Mouse (Mus musculus) left cerebral cortex, postnatal 14 days (tissue): ENCODE results near the gene 1700021F05Rik. TPM values are rescaled to one million over a fixed set of nuclear protein-coding genes. Genes with fewer than 3 reads are reported as not detected.

Source experiments
- DNase-seq, 2 experiments: peaks; one replicate each; pipeline ENCODE4 v3.0.0; 2021 to 2022; ENCODE audit warnings: low spot score in 2 of 2, mixed read lengths in 1 of 2
- intact Hi-C: fragments of 180-260 bp; cut with DNase I; formaldehyde crosslinking; loops from one replicate; pipeline ENCODE4 v1.15.1; 2025
- long read RNA-seq, 2 experiments: library from polyadenylated mRNA; stranded (forward); transcript quantifications; one replicate each; pipeline ENCODE4 v2.0.0; 2021
- total RNA-seq, 2 experiments: library from RNA; stranded (reverse); gene quantifications; 2 replicates each; pipeline ENCODE4 v1.2.3; 2021

1700021F05Rik gene
- total RNA-seq, result 10 to 100 TPM; 44.3 to 45.1 TPM
- long read RNA-seq, experiment 1, transcript 1700021F05Rik-202 (4 exons, 860 nt), result major isoform, 44 of 56 reads
- long read RNA-seq, experiment 1, partial matches to known transcripts, result 10 of 56 reads
- long read RNA-seq, experiment 1, other reads (novel, unspliced or antisense), result 2 of 56 reads
- long read RNA-seq, experiment 2, transcript 1700021F05Rik-202 (4 exons, 860 nt), result major isoform, 23 of 37 reads
- long read RNA-seq, experiment 2, partial matches to known transcripts, result 10 of 37 reads
- long read RNA-seq, experiment 2, other reads (novel, unspliced or antisense), result 4 of 37 reads

DNA sequence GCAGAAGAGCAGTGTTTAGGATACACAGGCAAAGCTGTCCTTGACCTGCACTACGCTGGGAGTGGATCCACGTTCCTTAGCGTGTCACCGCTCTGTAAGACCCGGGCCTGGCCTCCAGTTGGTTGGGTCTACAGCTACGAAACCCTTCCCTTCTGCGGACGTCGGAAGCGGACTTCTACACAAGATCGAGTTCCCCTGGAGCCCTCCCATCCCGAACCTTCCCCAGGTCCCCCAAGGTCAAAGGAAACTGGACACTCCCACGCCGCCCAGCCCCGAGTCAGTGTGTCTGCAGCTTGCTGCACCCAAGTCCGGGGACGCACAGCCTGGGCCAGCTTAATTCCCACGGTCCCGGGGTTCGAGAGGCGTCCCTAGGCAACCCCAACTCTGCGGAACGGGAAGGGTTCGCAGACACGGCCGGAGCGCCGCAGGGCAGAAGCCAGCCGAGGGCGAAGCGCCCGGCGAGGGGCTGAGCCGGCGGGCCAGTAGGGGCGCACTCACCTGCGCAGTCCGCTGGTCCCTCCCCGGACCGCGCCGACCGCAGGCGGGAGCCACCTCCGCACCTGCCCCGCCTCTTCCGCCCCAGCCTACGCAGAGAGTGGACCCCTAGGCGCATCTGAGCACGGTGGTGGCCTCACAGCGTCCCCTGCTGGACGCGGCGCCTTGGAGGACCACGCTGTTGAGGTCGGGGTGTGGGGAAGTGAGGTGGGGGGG, at the start of gene 1700021F05Rik:
1700021F05Rik (minus strand) TSS at position 553 of the 711 bp plus-strand sequence.
- DNase-seq, result peak; percentile 95
- intact Hi-C loops, result loop anchor here (2.0 kb wide), 1 partner anchor 60 kb away; no protein-coding TSS in a partner anchor

DNA sequence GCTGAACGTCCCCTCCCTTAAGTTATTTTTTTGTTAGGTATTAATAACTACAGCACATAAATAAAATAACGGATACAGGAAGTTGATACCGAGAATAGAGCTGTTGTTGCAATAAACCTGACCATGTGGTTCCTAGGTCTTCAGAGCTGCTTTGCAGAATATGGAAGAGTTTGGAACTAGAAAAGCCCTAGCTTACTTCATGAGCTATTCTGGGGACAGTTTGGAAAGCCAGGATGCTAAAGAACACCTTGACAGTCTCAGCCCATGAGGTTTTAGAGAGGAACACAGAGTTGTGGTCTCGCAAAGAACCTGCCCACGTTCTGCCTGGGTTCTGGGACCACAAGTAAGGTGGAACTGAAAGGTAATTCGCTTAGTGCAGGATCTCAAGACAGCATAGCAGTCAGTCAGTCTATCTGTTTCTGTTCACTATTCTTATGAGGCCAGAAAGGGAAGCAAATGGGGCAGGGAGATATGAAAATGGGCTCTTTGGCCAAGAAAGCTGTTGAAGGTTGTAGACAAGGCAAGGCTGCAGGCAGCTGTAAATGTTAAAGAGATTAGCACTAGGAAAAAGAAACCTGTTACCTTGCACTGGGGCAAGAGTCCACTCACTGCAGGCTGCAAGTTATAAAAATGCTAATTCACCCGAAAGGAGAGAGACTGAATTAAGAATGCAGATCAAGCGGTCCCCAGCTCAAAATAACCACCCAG, 47.8 kb upstream of the 1700021F05Rik start:
- no peak for DNase-seq
- intact Hi-C loops, result no loop called here

DNA sequence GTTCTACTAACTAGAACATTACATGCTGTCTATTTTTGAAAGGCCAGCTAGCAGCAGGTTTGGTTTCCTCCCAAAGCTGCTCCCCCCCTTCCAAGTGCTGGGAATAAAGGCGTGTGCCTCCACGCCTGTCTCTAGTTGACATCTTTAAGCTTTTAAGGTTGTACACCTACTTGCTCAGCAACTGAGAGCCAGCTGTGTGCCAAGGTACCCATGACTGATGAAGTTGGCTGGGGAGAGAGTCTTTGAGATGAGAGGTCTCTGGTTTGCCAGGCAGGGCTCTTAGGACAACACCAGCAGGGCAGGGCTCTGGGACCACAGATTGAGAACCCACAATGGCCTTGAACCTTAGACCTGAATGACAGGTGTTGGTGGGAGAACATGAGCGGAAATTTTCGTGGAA, 43.7 kb upstream of the 1700021F05Rik start:
- DNase-seq, result no peak
- intact Hi-C loops, result no loop called here

DNA sequence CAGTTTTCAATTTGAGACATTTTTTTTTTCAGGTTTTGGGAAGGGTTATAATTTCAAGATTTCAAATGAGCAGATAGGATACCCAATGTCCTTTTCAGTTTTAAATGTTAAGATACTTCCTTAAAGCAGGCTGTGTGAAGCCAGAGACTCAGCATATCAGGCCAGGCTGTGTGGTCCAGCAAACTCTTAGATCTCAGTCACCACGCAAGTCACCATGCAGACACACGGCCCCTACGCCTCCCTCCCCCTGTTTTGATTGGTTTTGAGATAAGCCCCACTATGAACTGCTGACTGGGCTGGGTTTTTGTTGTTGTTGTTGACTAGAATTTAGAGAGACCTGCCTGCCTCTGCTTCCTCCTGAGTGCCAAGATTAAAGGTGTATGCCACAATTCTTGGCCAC, 40.5 kb upstream of the 1700021F05Rik start:
- intact Hi-C loops, result no loop called here
- no peak for DNase-seq

DNA sequence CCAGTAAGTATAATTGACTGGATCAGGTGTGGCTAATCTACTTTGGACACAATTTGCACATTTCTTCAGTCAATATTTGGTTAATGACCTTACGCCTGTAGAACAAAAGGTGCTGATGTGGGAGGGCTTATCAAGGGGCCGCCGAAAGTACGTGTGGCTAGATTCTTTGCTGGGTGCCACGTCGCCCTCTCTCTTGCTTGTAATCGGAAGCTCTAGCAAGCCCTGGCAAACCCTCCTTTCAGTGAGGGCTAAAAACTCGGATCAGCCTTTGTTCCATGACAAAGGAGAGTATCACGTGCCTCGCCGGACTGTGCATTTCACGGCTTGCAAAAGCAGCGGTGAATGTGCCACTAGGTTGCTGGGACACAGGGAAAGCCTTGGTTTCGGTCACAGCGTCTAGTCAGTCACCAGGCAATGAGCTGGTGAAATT, 39.9 kb upstream of the 1700021F05Rik start:
- intact Hi-C loops, result no loop called here
- peak in 1 of 2 experiments; percentile 16 for DNase-seq

DNA sequence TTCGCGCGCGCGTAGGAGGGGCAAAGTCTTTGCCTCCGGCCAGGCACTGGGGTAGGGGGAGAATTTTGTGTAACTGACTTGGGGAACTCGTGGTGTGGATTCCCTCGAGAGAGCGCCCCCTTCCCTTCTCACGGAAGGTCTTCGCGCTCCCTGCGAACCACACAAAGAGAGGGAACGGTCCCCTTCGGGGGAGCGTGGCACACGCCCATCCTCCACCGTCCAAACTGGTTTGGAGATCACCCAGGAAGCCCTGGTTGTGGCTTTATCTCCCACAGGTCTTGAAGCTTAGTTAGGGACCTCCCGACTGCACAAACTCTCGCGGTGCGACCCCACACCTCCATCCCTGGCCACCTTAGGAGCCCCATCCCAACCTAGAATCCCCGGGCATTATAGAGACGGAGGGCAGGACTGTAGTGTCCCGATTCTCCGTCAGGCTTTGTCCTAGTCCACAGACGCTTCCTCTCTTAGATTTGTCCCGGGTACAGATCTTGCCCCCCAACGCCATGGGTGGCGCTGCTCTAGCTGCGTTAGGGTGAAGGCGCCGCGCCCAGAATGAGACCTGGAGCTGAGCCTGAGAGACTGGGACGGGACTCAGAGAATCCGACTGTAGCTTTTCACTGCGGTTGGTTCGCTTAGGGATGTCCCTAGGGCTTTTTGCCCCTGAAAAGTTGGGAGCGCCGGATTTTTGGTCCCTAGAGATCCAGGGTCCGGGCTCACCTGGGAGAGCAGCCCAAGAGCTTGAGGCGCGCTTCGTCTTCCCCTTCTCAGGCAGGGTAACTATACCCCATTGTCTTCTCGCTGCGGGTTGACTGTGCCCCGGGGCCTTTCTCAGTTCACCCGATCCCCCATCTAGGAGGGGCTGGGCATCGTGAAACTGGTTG, 38.8 kb upstream of the 1700021F05Rik start:
- intact Hi-C loops, result loop anchor here (5.0 to 10.0 kb wide), 2 partner anchors 323 to 655 kb away; partner anchors contain the start of genes Qrsl1 and Rtn4ip1
- DNase-seq, result peak in 1 of 2 experiments; percentile 31

DNA sequence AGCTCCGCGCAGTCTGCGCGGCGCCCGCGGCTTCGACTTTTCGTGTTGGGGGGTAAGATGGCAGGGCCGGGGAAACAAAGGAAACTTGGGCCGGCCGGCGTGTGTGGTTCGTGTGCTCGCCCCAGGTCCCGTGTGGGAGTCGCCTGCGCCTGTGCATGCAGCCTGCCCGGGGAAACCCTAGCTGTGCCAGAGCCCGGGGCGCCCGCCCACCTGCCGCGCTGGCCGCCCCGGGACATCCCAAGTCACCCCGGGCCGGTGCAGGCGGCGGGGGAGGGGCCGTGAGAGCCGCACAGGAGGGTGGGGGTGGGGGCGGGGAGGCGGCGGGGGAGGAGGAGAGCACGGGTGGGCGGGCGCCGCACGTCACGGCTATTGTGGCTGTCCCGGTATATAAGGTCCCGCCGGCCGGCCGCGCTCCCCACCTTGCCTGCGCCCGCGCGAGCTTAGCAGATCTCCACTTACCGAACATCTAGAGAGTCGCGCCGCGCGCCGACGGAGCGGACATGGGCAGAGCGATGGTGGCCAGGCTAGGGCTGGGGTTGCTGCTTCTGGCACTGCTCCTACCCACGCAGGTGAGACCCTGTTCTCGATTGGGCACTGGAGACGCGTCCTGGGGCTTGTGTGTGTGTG, 38.1 kb upstream of the 1700021F05Rik start:
- DNase-seq, result peak in 1 of 2 experiments; percentile 34
- intact Hi-C loops, result loop anchor here (5.0 to 10.0 kb wide), 2 partner anchors 323 to 656 kb away; partner anchors contain the start of genes Qrsl1 and Rtn4ip1

DNA sequence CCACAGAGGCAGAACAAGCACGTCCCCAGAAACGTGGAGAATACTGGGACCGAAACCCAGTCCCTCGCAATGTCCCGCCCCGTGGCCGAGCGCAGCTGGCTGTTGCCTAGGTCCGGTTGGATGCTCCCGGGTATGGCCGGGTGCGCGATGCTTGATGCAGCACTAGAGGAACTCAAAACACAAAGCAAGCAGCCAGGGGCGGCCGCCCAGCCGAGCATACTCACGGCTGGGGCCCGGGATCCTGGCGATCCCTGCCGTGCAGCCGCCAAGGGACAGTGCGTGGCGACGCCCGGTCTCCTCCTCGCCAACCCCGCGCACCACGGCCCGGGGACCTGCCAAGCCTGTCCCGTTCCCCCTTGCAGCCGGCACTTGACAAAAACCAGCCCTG, 37.6 kb upstream of the 1700021F05Rik start:
- peak in 1 of 2 experiments; percentile 10 for DNase-seq
- intact Hi-C loops, result loop anchor here (5.0 to 10.0 kb wide), 2 partner anchors 324 to 656 kb away; partner anchors contain the start of genes Qrsl1 and Rtn4ip1

DNA sequence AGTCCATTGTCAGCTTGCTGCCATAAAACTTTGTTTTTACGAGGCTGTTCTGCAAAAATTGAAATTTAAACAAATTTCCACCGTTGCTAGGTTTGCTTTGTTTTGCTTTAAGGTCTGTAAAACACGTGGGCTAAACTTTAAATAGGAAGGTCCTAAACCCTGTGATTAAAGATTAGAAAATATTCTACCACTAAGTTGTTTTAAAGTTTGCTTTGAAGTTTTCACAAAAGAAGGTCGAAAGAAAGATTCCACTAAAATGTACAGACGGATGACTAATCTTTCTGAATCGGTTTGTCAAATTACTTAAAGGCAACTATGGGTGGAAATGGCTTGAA, 37.2 kb upstream of the 1700021F05Rik start, which contains the start of gene Cd24a:
Cd24a (plus strand) TSS at position 288 of the 335 bp plus-strand sequence.
- intact Hi-C loops, result loop anchor here (5.0 to 10.0 kb wide), 2 partner anchors 324 to 657 kb away; partner anchors contain the start of genes Qrsl1 and Rtn4ip1
- DNase-seq, result no peak

DNA sequence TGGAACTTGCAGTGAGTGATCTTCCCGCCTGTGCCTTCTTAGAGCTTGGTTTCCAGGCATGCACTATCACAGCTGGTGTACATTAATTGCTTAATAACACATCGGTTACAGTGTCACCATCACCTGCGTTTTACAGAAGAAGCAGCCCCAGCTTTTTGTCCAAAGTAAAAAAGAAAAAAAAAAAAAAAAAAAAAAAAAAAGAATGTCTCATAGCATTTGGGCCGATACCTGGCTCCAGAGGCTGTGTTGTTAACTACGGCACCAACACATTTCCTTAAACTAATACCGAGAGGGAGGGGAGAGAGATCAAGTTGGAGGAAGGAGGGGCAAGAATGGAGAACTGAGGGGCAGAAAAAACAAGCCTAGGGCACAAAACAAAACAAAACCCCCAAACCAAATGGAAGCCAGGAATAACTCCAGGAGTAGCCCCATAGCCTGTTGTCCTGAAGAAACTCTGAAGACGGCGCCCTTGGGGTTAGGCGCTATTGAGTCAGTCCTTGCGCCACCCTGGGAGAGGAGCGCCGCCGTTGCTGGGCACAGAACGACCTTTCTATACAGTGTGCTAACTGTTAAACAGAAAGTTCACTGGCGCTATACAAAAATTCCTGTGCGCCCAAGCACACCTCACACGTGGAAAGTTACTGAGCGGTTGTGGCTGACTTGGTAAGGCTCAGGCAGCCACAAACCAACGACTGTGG, 36.7 kb upstream of the 1700021F05Rik start:
- no peak for DNase-seq
- intact Hi-C loops, result loop anchor here (5.0 to 10.0 kb wide), 2 partner anchors 325 to 657 kb away; partner anchors contain the start of genes Qrsl1 and Rtn4ip1

DNA sequence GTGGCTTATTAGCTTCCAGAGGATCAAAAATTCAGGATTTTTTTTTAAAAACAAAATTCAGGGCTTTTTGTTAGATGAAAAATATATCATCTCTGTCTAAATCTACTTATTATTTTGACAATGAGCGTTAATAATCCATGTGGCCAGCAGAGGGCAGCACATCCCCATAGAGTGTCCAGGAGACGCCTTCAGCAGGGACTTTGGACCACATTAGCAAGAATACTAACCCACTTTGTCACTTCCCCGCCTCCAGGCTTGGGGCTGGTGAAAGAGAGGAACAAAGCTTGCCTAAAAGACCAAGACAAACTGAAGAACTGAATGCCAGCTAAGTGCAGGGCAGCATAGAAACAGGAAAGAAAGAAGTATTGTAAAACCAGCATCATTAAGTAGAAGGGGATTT, 34.2 kb upstream of the 1700021F05Rik start:
- DNase-seq, result peak; percentile 81 to 90
- intact Hi-C loops, result loop anchor here (1.0 to 10.0 kb wide), 3 partner anchors 327 to 660 kb away; partner anchors contain the start of genes Qrsl1 and Rtn4ip1

DNA sequence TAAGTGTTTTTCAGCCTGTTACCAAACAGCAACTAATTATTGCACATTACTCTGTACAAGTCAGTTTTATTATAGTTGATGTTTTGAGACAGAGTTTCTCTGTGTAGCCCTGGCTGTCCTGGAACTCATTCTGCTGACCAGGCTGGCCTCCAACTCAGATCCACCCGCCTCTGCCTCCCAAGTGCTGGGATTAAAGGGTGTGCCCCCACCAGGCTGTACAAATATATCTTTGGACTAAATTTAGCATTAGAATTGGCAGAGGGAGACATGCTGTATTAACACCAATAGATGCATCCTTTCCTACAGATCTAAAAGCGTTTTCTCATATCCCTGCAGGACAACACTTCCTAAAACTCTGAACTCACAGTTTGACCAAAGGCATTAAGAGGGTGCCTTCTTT, 33.6 kb upstream of the 1700021F05Rik start:
- intact Hi-C loops, result loop anchor here (10.0 kb wide), 1 partner anchor 660 kb away; no protein-coding TSS in a partner anchor

DNA sequence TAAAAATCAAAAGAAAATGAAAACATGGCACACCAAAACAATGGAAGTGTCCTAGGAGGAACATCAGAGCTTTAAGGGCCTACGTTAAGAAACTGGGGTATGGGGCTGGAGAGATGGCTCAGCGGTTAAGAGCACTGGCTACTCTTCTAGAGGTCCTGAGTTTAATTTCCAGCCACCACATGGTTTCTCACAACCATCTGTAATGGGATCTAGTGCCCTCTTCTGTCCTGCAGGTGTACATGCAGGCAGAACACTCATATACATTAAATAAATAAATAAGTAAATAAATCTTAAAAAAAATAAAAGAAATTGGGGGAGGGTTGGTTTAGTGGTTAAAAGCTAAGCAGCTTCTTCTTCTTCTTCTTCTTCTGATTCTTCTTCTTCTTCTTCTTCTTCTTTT, 20.5 kb upstream of the 1700021F05Rik start:
- DNase-seq, result no peak
- intact Hi-C loops, result no loop called here

More for the DNA sequence above, 33.6 kb upstream of the 1700021F05Rik start:
- no peak for DNase-seq

DNA sequence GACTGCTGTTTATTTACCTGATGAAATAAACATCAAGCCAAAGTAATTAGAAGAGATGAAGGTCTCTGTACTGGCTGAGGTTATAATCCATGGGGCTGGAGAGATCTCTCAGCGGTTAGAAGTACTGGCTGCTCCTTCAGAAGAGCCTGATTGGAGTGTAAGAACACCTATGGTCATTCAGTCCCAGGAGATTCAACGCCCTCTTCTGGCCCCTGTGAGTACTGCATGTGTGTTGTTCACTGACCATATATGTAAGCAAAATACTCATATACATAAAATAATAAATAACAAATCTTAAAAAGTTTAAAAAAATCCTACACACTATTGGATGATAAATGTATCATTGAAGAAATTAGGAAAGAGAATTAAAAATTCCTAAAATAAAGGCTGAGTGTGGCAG, 20.0 kb upstream of the 1700021F05Rik start:
- DNase-seq, result no peak
- intact Hi-C loops, result no loop called here

DNA sequence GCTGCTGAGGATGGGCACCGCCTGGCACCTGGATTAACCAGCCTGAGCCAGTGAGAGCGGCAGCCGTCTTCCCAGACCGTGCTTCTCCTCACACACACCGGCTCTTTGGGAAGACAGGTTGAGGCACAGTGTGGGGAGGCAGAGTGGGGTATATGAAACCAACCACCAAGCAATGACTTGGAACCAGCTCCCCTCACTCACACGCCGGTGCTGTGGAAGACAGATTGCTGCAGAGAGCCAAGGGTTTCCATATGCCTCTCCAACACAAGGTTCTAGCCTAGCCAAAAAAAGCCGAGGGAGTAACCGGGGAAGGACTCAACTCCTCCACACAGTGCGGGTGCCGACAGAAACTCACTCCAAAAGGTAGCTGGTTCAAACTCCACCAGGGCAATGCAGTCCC, 18.5 kb upstream of the 1700021F05Rik start:
- DNase-seq, result no peak
- intact Hi-C loops, result no loop called here

DNA sequence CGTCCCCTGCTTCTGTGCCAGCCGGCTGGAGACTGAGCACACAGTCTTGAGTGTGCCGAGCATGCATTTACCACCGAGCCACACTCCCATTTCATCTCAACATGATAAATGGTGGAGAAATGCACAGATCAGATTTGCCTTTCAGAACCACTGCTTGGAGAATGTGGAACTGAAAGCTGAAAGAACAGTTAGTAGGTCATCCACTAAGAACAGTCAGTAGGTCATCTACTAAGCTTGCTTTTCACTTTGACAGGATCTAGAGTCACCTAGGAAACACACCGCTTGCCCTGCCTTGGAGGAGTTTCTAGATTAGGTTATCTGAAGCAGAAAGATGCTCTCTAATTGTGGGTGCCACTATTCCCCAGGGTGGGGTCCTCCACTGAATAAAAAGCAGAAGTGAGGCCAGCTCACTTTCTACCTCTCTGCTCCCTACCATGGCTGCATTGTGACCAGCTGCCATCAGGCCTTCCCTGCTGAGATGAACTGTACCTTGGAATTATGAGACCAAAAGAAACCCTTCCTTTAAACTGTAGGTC, 16.9 kb upstream of the 1700021F05Rik start:
- intact Hi-C loops, result no loop called here
- no peak for DNase-seq

DNA sequence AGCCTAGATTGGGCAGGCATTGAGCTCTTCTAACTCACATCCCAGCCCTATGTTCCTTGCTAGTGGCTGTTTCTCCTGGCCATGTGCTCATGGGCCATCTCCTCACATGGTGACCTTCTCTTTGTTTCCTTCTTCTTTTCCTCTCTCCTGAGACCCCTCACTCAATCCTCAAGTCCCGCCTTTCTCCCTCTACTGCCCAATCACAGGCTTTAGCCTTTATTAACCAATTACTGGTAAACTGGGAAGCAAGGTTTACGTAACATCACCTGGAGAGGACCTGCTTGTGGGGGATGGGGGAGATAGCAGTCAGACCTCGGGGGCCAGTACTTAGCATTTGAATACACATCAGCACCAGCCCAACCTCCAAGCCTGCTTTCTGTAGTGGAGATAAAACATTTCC, 10.6 kb upstream of the 1700021F05Rik start:
- no peak for DNase-seq
- intact Hi-C loops, result no loop called here
